Mouse (Mus musculus): Measurements from ENCODE around the gene Prkce. TPM values are rescaled to one million over a fixed set of nuclear protein-coding genes. Genes with fewer than 3 reads are reported as not detected.
A peak's percentile ranks its signal among the peaks of the same experiment; 100 is the strongest.

Prkce gene
- total RNA-seq, 4 experiments from 2014 or later = 17.6 to 26.9 (median 22.3) TPM

DNA sequence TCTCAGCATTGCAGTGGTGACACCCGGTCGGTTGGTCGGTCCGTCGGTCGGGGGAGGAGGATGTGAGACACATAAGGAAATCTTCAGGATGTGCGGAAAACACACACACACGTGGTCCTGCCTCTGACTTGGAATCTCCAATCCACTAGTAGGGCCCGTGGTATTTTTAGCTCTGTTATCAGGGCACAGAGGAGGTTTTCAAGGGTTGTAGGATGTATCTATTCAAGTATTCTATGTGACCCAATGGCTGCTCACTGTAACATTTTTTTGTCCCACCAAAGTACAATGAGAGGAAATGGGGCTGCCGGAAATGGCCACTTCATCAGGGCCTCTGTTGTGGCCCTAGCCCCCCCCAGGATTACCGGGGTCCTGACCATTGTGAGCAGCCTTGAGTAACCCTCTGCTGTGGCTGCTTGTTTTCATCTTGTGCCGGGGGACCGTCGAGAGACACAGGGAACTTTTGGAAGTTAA, 135.3 kb downstream of the Prkce start:
- DNase-seq = peak; percentile 41

- DNase-seq = no peak
Measured at GRCm38 (mm10) chr17:86303401-86304243, 136.0 kb downstream of the Prkce start.

DNA sequence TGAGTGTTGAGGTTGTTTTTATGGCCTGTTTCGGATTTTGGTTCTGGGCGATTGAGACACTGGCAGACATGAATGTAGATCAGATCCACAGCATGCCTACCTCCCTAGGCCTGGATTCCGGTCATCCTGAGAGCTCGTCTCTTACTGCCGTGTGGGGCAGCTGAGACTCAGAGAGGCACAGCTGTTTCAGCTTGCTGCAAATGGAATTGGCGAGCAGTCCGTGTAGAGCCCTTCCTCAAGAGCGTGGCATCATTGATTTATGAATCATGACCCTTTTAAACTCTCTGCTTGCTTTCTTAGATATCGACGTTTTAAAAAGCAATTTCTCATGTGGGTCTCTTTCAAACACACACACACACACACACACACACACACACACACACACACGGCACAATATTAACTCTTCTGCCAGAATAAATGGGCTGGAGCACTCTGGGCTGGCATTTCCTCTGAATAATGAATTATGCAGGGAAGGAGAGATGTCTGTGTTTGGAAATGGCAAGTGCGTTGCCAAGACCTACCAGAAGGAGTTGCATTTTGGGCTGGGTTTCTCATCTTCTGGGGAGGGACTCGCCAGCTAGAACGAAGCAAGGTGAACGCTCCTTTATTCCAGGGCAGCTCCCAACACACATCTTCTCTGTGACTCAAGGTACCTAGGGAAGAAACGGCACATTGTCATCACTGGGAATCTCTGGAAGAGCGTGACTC, 137.5 kb downstream of the Prkce start:
- no peak for DNase-seq

DNA sequence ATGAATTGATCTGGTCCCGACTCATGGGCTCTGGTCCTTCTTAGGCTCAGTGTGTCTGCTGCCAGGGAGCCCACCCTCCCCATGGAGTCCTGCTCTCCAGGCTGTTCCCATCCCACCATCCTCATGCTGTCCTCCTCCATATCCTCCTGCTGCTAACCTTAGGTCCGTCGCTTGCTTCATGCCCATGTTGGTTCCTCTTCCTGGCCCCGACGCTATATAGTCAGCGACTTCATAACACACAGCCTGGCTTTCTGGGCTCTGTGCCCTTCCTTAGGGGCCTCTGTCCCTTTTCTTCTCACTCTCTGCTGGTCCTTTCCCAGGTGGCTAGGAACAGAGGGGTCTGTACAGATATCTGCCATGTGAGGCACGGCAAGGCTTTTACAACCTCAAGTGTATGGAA, 138.6 kb downstream of the Prkce start:
- DNase-seq = no peak

DNA sequence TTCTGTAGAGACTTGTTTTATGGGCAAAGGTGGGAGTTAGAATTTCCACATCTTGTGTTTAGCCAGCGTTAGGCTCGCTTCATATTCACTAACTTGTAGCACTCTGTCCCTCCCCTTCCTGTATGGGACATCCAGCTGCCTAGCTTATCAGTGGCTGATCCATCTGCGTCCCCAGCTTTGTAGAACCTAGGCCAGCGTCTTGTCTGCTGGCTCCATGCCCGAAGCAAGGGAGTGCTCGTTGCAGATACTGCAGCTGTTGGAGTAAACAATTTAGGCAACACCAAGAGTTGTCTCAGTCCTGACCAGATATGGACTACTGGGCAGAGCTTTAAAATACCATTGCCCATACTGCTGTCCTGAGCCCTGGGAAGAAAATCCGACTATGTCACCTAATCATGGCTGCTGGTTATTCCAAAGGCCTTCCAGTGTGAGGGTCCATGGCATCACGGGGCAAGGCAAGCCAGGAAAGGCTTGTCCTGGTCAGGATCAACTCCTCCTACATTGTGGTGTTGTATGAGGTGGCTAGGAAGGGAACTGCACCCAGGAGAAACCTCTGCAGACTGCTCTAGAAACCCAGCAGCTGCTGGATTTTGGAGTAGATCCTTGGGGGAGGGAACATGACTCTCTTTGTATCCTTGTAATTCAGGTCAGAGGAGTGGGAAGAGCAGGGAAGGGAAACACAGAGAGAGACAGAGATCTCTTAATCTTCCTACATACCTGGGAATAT, 146.0 kb downstream of the Prkce start:
- no peak for DNase-seq

DNA sequence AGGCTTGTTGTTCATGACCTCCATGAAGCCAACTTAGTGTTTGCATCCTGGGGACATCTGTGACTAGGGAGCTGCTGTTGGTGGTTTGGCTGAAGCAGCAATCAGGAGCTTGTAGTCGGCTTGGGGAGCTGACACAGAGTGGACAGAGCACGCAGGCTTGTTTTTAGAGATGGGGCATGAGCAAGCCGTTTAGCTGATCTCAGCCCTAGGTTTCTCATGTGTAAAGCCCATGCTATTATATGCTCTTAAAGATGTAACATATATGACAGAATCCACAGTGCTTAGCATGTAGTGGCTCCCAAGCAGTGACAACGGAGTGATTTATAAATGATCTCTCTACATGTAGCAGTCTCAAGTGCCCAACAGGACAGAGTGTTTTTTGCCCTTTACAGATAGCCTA, 148.3 kb downstream of the Prkce start:
- no peak for DNase-seq

DNA sequence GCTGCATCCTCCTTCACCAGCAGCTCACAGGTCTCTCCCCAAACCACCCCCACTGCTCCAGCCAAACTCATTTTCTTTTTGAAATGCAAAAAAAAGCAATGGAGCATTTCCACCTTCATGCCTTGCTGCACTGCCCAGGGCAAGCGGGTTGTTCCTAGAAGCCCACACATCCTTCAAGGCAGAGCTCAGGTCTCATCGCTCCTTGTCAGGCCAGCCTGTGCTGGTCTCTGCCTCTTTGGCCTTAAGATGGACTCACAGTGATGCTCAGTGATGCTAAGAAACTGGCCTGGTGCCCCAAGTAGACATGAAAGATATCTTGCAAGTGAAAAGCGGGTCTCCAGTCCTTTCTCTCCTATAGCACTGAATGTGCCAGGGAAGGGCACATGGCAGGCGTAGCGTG, 149.2 kb downstream of the Prkce start:
- DNase-seq = no peak

DNA sequence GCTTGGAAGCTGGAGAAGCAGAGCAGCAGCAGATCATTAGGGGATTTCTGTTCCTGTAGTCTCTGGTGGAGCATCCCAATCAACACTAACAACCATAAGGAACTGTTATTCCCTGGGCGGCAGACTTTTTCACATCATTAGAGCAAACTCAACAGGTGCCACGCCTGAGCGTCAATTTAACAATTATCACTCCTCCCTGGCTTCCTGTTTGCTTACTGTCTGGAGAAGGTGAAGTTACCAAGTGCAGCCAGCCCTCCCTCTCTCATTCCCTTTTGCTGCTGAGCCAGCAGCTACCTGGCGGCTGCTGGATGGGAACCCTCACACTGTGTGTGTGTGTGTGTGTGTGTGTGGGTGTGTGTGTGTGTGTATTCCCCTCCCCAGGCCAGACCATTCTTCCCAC, 149.6 kb downstream of the Prkce start:
- no peak for DNase-seq

- no peak for DNase-seq
Measured at GRCm38 (mm10) chr17:86319967-86320602, 152.5 kb downstream of the Prkce start.

GRCm38 (mm10) chr17:86322840-86323239, 155.3 kb downstream of the Prkce start:
- no peak for DNase-seq

DNA sequence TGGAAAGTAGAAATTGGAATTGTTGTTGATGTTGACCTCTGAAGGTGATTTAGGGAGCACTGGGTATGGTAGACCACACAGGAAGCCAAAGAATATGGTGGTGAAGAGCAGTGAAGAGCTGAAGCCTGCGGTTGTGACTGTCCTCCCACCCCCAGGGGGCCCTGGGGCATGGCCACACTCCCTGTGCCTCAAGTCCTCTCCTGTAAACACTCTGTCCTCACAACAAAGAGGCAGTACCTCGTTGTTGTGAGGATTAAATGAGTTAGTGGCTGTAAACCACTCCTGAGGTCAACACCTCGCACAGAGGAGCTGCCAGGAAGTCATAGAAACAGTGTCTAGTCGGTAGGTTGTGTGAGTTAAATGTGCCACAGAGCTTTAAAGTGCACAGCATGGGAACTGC, 155.7 kb downstream of the Prkce start:
- DNase-seq = no peak

DNA sequence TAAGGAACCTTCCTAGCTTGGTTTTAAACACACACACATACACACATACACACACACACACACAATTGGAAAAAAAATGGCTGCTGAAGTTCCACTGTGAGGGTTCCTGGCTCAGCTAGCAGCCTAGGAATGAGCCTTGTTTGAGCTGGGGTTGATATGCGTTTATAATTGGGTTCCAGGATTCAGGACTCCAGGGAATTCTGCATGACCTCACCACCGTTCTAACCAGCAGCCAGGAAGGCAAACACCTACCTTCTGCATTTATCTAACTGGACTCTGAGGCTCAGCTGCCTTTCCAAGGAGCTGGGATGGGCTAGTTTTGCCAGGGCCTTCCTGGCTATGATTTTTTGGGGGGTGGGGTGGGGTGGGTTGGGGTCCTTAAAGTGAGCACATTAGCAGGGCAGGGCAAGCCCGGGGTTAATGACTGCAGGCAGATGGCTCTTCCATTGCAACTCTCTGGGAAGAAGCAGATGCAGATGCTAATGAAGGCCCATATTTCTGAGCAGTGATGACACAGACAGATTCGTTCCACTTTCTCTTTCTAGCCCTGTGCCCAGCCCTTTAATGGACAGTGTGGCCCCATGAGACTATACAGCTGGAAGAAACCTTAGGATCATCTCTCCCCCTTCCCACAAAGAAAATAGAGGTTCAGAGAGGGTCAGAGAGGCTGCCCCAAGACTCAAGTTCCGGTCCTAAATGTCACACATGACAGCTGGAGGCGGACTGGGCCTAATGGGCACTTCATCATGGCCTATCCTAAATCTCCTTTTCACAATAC, 156.5 kb downstream of the Prkce start:
- DNase-seq = no peak

DNA sequence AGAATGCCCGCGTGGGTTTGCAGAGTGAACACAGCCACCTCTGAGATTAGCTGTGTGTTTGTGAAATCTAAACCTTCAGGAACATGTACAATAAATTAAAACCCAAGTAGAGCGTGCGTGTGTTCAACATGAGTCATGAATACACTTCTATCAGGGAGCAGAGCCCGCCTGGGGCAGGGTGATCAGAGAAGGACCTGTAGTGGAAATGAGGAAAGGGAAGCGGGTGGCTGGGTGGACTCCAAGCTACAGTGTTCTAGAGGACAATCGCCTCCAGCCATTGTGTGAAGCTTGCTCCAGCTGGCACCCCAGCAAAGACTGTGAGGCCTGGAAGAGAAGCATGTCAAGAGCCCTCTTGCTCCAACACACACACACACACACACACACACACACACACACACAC, 157.2 kb downstream of the Prkce start:
- DNase-seq = no peak

DNA sequence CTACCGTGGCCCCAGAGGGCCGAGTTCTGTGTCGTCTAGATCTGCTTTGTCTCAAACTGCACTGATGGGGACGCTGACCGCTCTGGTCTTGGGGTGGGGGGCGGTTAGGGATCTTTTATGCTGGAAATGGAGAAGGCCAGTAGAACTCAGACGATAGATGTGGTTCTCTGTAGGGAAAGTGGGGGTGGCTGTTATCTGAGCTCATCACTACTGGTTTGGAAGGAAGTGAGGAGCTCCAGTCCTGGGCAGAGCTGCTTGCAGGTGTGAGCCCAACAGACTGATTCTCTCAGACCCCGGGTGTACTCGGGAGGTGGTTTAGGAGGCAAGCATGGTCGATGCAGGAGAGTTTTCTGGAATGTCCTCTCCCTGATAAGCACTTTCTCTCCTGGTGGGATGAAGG, 157.7 kb downstream of the Prkce start:
- DNase-seq = no peak

GRCm38 (mm10) chr17:86327958-86328357, 160.4 kb downstream of the Prkce start:
- DNase-seq = no peak

DNA sequence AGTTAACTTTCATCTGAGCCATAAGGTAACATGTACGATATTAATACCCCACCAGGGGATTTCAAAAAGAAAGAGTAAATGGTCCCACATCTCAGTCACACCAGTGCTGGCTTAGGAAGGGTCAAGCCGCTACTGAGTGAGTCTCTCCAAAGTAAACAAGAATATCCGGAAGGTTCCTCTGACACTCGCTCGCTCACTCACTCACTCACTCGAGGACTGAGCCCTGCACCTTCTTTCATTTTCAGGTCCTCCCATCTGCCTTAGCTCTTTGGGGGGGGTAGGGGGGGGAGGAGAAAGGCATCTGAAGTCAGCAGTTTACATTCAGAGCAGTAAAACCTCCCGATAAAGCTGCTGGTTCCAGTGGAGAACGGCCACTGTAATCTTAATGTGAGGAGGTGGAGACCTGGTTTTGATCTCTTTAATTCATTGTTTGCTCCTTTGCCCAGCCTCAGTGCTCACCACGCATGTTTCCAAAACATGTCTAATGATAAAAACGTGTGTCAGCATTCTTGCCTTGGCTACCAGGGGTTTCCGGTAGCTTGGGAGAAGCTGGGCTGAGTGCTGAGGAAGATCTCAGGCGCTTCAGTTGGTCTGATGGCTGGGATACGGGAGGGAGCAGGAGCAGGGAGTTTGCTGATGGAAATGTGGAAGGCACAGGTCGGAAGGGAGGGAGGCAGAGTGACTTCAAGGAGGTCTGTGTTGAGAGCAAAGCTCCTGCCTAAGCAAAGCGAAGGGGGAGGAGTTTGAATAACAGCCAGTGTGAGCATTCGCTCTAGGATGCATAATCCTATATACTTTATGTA, 161.9 kb downstream of the Prkce start:
- DNase-seq = no peak

DNA sequence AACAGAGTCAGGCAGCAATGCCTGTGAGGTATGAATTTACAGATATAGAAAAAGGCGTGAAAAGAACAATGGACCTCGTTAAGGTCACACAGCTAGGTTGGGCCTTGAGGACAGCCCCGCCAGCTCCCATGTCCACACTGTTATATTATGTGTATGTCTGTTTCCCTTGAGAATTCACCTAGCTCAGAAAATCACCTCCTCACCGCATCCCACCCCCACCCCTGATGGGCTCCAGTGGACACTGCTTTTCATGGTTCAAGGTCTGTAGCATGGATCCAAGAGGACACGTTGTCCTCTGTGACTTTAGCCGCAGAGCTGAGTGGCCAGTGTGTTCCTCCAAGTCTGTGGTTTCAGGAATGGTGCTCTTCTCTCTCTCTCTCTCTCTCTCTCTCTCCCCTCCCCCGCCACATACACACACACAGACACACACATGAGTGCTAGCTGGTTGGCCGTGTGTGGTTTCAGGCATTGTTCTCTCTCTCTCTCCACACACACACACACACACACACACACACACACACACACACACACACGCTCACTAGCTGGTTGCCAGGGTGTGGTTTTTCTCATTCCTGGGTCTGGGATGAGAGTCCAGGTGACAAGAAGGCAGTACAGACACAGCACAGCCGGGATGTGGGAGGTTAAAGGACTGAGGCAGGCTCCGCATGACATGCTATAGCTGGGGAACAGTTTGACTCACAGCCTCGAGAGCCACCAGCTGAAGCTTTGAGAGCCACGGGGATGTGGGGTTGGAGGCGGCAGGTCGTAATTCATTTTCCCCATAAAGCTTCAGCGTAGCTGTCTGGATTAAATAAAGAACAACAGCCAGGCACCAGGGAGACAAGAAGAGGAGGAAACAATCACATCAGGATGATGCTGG, 162.7 kb downstream of the Prkce start:
- DNase-seq = no peak

- no peak for DNase-seq
Measured at GRCm38 (mm10) chr17:86331835-86332234, 164.2 kb downstream of the Prkce start.

DNA sequence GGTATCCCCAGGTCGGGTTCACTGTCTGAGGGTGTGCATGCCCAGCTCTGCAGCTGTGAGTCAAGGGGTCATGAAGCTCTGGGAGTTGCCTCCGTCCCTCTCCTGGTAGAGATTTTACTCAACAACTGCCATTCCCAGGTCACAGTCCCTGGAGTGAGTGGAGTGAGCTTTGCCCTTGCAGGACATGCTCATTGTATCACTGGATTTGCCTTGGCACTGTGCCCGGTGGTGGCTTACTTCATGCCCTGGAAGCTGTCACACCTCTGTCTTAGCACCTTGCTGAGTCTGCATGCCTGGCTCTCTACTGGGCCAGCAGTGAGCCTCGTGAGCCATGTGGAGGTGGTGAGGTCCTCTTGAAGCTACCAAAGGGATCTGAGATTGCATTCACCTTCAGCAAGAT, 167.4 kb downstream of the Prkce start:
- peak; percentile 18 for DNase-seq

- DNase-seq = no peak
Measured at GRCm38 (mm10) chr17:86336652-86337073, 169.1 kb downstream of the Prkce start.
